Mouse (Mus musculus) urinary bladder, postnatal 14 days (tissue): ENCODE results near the gene Nlgn1.
A peak's percentile ranks its signal among the peaks of the same experiment; 100 is the strongest.

Source experiments
- DNase-seq: peaks from one replicate; pipeline ENCODE4 v3.0.0; 2021; ENCODE audit warnings: low spot score

Nlgn1 gene

GRCm38 (mm10) chr3:26201410-26201809 is 130.8 kb downstream of the Nlgn1 start:
- DNase-seq, result no peak

GRCm38 (mm10) chr3:26194970-26195369 is 137.3 kb downstream of the Nlgn1 start:
- DNase-seq, result no peak

GRCm38 (mm10) chr3:26181013-26181412 is 151.2 kb downstream of the Nlgn1 start:
- DNase-seq, result no peak

- no peak for DNase-seq
These were observed 156.9 kb downstream of the Nlgn1 start for GRCm38 (mm10) chr3:26175371-26175770.

- DNase-seq, result no peak
These were observed 158.0 kb downstream of the Nlgn1 start for GRCm38 (mm10) chr3:26174257-26174656.

GRCm38 (mm10) chr3:26173613-26174012 is 158.6 kb downstream of the Nlgn1 start:
- DNase-seq, result no peak

- DNase-seq, result no peak
These were observed 165.5 kb downstream of the Nlgn1 start for GRCm38 (mm10) chr3:26166711-26167110.

GRCm38 (mm10) chr3:26153782-26154181 is 178.5 kb downstream of the Nlgn1 start:
- peak; percentile 32 for DNase-seq

- no peak for DNase-seq
These were observed 179.1 kb downstream of the Nlgn1 start for GRCm38 (mm10) chr3:26153036-26153741.

GRCm38 (mm10) chr3:26152510-26153035 is 179.7 kb downstream of the Nlgn1 start:
- peak; percentile 13 for DNase-seq

- no peak for DNase-seq
These were observed 180.8 kb downstream of the Nlgn1 start for GRCm38 (mm10) chr3:26151351-26152020.

GRCm38 (mm10) chr3:26146174-26146573 is 186.1 kb downstream of the Nlgn1 start:
- no peak for DNase-seq

- DNase-seq, result no peak
These were observed 186.8 kb downstream of the Nlgn1 start for GRCm38 (mm10) chr3:26145441-26145840.

GRCm38 (mm10) chr3:26141590-26141989 is 190.7 kb downstream of the Nlgn1 start:
- DNase-seq, result no peak

- no peak for DNase-seq
These were observed 197.2 kb downstream of the Nlgn1 start for GRCm38 (mm10) chr3:26134839-26135651.

GRCm38 (mm10) chr3:26130919-26131318 is 201.3 kb downstream of the Nlgn1 start:
- DNase-seq, result no peak

- DNase-seq, result no peak
These were observed 202.8 kb downstream of the Nlgn1 start for GRCm38 (mm10) chr3:26129455-26129854.

GRCm38 (mm10) chr3:26117071-26117470 is 215.2 kb downstream of the Nlgn1 start:
- DNase-seq, result no peak

- DNase-seq, result no peak
These were observed 225.9 kb downstream of the Nlgn1 start for GRCm38 (mm10) chr3:26106361-26106760.

GRCm38 (mm10) chr3:26105528-26105927 is 226.7 kb downstream of the Nlgn1 start:
- DNase-seq, result no peak

GRCm38 (mm10) chr3:26102271-26102670 is 230.0 kb downstream of the Nlgn1 start:
- no peak for DNase-seq

- DNase-seq, result no peak
These were observed 236.7 kb downstream of the Nlgn1 start for GRCm38 (mm10) chr3:26095551-26095950.

GRCm38 (mm10) chr3:26069366-26069765 is 262.9 kb downstream of the Nlgn1 start:
- no peak for DNase-seq
